Mouse (Mus musculus) ES-Bruce4 (cell line): ENCODE measurements around the gene Ganc. TPM values are rescaled to one million over a fixed set of nuclear protein-coding genes. Genes with fewer than 3 reads are reported as not detected.

Experiments
- H3K27ac ChIP-seq: 2 replicates; pipeline ENCODE4 v1.5.1; 2012; ENCODE audit warnings: low read length, inconsistent platforms; ENCODE audit not compliant: insufficient read depth
- H3K27me3 ChIP-seq: 2 replicates; pipeline ENCODE4 v1.6.1; 2012; ENCODE audit warnings: mild to moderate bottlenecking, low read length, inconsistent platforms; ENCODE audit not compliant: control insufficient read depth, poor library complexity, insufficient read depth, severe bottlenecking
- H3K36me3 ChIP-seq: 2 replicates; pipeline ENCODE4 v1.6.1; 2012; ENCODE audit warnings: inconsistent platforms, mild to moderate bottlenecking, low read length, moderate library complexity; ENCODE audit not compliant: control insufficient read depth, poor library complexity, insufficient read depth, severe bottlenecking
- H3K4me1 ChIP-seq: one replicate; pipeline ENCODE4 v1.8.1; 2011; ENCODE audit warnings: low read length; ENCODE audit not compliant: control insufficient read depth, insufficient read depth
- H3K4me3 ChIP-seq: 2 replicates; pipeline ENCODE4 v1.5.1; 2011; ENCODE audit warnings: low read depth, mild to moderate bottlenecking, low read length
- H3K9ac ChIP-seq: 2 replicates; pipeline ENCODE4 v1.6.1; 2012; ENCODE audit warnings: low read depth, mild to moderate bottlenecking, inconsistent platforms; ENCODE audit not compliant: poor library complexity, severe bottlenecking
- H3K9me3 ChIP-seq: replicated peaks from 2 replicates; pipeline ENCODE4 v1.6.1; 2012; ENCODE audit warnings: mild to moderate bottlenecking, low read length, inconsistent platforms; ENCODE audit not compliant: control insufficient read depth, poor library complexity, insufficient read depth, severe bottlenecking
- CTCF ChIP-seq: IDR thresholded peaks from one replicate; pipeline ENCODE4 v1.8.1; 2011; ENCODE audit warnings: low read depth, low read length
- EP300 ChIP-seq: IDR thresholded peaks from 2 replicates; pipeline ENCODE4 v1.6.1; 2011; ENCODE audit warnings: low read depth, low read length; ENCODE audit not compliant: insufficient read depth
- POLR2A ChIP-seq: IDR thresholded peaks from one replicate; pipeline ENCODE4 v1.8.1; 2011; ENCODE audit warnings: low read length; ENCODE audit not compliant: insufficient read depth
- polyA plus RNA-seq: library from polyadenylated mRNA; stranded (reverse); fragments of >200 nt; gene quantifications from 2 replicates; pipeline ENCODE4 v1.2.4, GENCODE M21; 2011; ENCODE audit warnings: low read depth; ENCODE audit not compliant: missing spikeins, insufficient read depth, insufficient read length

Gene Ganc
- polyA plus RNA-seq, 1 experiment = 9.6 TPM

GRCm38 (mm10) chr2:120424386-120424785, 20.7 kb downstream of the Ganc start:
- TF ChIP-seq CTCF (no peak), POLR2A (no peak), EP300 (no peak)
- Histone ChIP-seq H3K4me3 (no peak overlapping the region), H3K27me3 (no peaks in the 10 kb centered on the region), H3K27ac (no peak overlapping the region), H3K36me3 (no peaks in the 10 kb centered on the region), H3K9me3 (no peaks in the 10 kb centered on the region), H3K9ac (no peak overlapping the region), H3K4me1 (no peaks in the 10 kb centered on the region)

- H3K27me3 ChIP-seq = no peaks in the 10 kb centered on the region
- H3K9ac ChIP-seq = no peak overlapping the region
- no peaks in the 10 kb centered on the region for H3K9me3 ChIP-seq
- no peak overlapping the region for H3K4me3 ChIP-seq
- H3K4me1 ChIP-seq = no peaks in the 10 kb centered on the region
- no peaks in the 10 kb centered on the region for H3K36me3 ChIP-seq
- H3K27ac ChIP-seq = no peak overlapping the region
- TF ChIP-seq POLR2A (no peak), CTCF (no peak), EP300 (no peak)
Observed at GRCm38 (mm10) chr2:120444486-120444885, 40.8 kb downstream of the Ganc start.

- Histone ChIP-seq H3K9me3 (no peaks in the 10 kb centered on the region), H3K27me3 (no peaks in the 10 kb centered on the region), H3K36me3 (no peaks in the 10 kb centered on the region), H3K4me3 (no peak overlapping the region), H3K27ac (no peak overlapping the region), H3K4me1 (no peaks in the 10 kb centered on the region), H3K9ac (no peak overlapping the region)
- TF ChIP-seq EP300 (no peak), CTCF (no peak), POLR2A (no peak)
Observed at GRCm38 (mm10) chr2:120446373-120446772, 42.7 kb downstream of the Ganc start.

GRCm38 (mm10) chr2:120447306-120447705, 43.6 kb downstream of the Ganc start:
- Histone ChIP-seq H3K4me3 (no peak overlapping the region), H3K27me3 (no peaks in the 10 kb centered on the region), H3K9ac (no peak overlapping the region), H3K9me3 (no peaks in the 10 kb centered on the region), H3K27ac (no peak overlapping the region), H3K4me1 (no peaks in the 10 kb centered on the region), H3K36me3 (no peaks in the 10 kb centered on the region)
- no peak for TF ChIP-seq POLR2A
- peak; percentile 39 for TF ChIP-seq CTCF

- Histone ChIP-seq H3K9ac (no peak overlapping the region), H3K4me3 (no peak overlapping the region), H3K4me1 (no peaks in the 10 kb centered on the region), H3K9me3 (no peaks in the 10 kb centered on the region), H3K36me3 (no peaks in the 10 kb centered on the region), H3K27ac (no peak overlapping the region), H3K27me3 (no peaks in the 10 kb centered on the region)
- TF ChIP-seq EP300 (no peak), POLR2A (no peak), CTCF (no peak)
Observed at GRCm38 (mm10) chr2:120450724-120451123, 47.0 kb downstream of the Ganc start.

GRCm38 (mm10) chr2:120452600-120452999, 48.9 kb downstream of the Ganc start:
- no peak overlapping the region for H3K27ac ChIP-seq
- H3K4me3 ChIP-seq = no peak overlapping the region
- no peaks in the 10 kb centered on the region for H3K27me3 ChIP-seq
- H3K4me1 ChIP-seq = no peaks in the 10 kb centered on the region
- no peaks in the 10 kb centered on the region for H3K9me3 ChIP-seq
- TF ChIP-seq EP300 = no peak
- TF ChIP-seq POLR2A = no peak
- TF ChIP-seq CTCF = no peak
- H3K36me3 ChIP-seq = no peaks in the 10 kb centered on the region
- no peak overlapping the region for H3K9ac ChIP-seq
